Mouse (Mus musculus): Measurements from ENCODE around the gene Asb12. TPM values are rescaled to one million over a fixed set of nuclear protein-coding genes. Genes with fewer than 3 reads are reported as not detected.
"Not testable (repeated sequence)": the region's sequence is repeated elsewhere in the genome, so short reads cannot be mapped to it uniquely, and the experiment has no call there.

The Asb12 gene
- polyA plus RNA-seq (2014; fragmentation: Nextera tagmentation; extraction: Ambion mirVana): 0.33 and 0.75 TPM in 2 replicates

- DNase-seq (ENCODE audit: low spot score) (no peak), ATAC-seq (ENCODE audit: low read depth) (no peak)
- WGBS: 85% methylated on average over 2 of the region's 2 CpGs
- H3K4me2 ChIP-seq (ENCODE audit: low read depth, low read length): no peak within 1 kb of the TSS
- H3K27ac ChIP-seq (replicated peaks; ENCODE audit: low read depth, low read length): no peak within 1 kb of the TSS
- H3K27me3 ChIP-seq (replicated peaks; ENCODE audit: control insufficient read depth, insufficient read depth, low read length): no peaks in the 10 kb centered on the region
- H3K36me3 ChIP-seq (ENCODE audit: control insufficient read depth, insufficient read depth, low read length): no peaks in the 10 kb centered on the region
- H3K4me1 ChIP-seq (ENCODE audit: control insufficient read depth, insufficient read depth, low read length): no peaks in the 10 kb centered on the region
- no peak within 1 kb of the TSS for H3K4me3 ChIP-seq (ENCODE audit: low read depth, low read length)
- H3K9me3 ChIP-seq (ENCODE audit: control insufficient read depth, low read length): no peaks in the 10 kb centered on the region
- H3K9ac ChIP-seq (ENCODE audit: low read depth, low read length): no peak within 1 kb of the TSS
Measured at GRCm38 (mm10) chrX:95557887-95558286, at the start of gene Asb12, which contains the start of gene Pfn5. TSS of gene Asb12 (minus strand) at chrX:95557987. TSS of gene Pfn5 (plus strand) at chrX:95558104.

- no peaks in the 10 kb centered on the region for H3K9me3 ChIP-seq (ENCODE audit: control insufficient read depth, low read length)
- ATAC-seq (ENCODE audit: low read depth): no peak
- H3K4me3 ChIP-seq (ENCODE audit: low read depth, low read length): no peak overlapping the region
- no peak overlapping the region for H3K9ac ChIP-seq (ENCODE audit: low read depth, low read length)
- 65% methylated on average over 5 of the region's 5 CpGs for WGBS
- no peak overlapping the region for H3K27ac ChIP-seq (replicated peaks; ENCODE audit: low read depth, low read length)
- peak; percentile 1 for DNase-seq (ENCODE audit: low spot score)
- H3K27me3 ChIP-seq (replicated peaks; ENCODE audit: control insufficient read depth, insufficient read depth, low read length): no peaks in the 10 kb centered on the region
- H3K4me1 ChIP-seq (ENCODE audit: control insufficient read depth, insufficient read depth, low read length): no peaks in the 10 kb centered on the region
- no peaks in the 10 kb centered on the region for H3K36me3 ChIP-seq (ENCODE audit: control insufficient read depth, insufficient read depth, low read length)
- H3K4me2 ChIP-seq (ENCODE audit: low read depth, low read length): no peak overlapping the region
Measured at GRCm38 (mm10) chrX:95600609-95601008, 42.8 kb upstream of the Asb12 start.

- Histone ChIP-seq H3K27ac (replicated peaks; ENCODE audit: low read depth, low read length) (no peak overlapping the region), H3K9ac (ENCODE audit: low read depth, low read length) (no peak overlapping the region), H3K9me3 (ENCODE audit: control insufficient read depth, low read length) (no peaks in the 10 kb centered on the region), H3K4me3 (ENCODE audit: low read depth, low read length) (no peak overlapping the region), H3K4me2 (ENCODE audit: low read depth, low read length) (no peak overlapping the region), H3K4me1 (ENCODE audit: control insufficient read depth, insufficient read depth, low read length) (no peaks in the 10 kb centered on the region), H3K27me3 (replicated peaks; ENCODE audit: control insufficient read depth, insufficient read depth, low read length) (no peaks in the 10 kb centered on the region), H3K36me3 (ENCODE audit: control insufficient read depth, insufficient read depth, low read length) (no peaks in the 10 kb centered on the region)
- ATAC-seq (ENCODE audit: low read depth) (no peak), DNase-seq (ENCODE audit: low spot score) (no peak)
- WGBS: 63% methylated on average over 4 of the region's 4 CpGs
Measured at GRCm38 (mm10) chrX:95554321-95554720, 3.5 kb downstream of the Asb12 start.

- H3K36me3 ChIP-seq (ENCODE audit: control insufficient read depth, insufficient read depth, low read length); H3K4me1 ChIP-seq (ENCODE audit: control insufficient read depth, insufficient read depth, low read length); H3K9ac ChIP-seq (ENCODE audit: low read depth, low read length); H3K4me3 ChIP-seq (ENCODE audit: low read depth, low read length); DNase-seq (ENCODE audit: low spot score); H3K27ac ChIP-seq (replicated peaks; ENCODE audit: low read depth, low read length); H3K9me3 ChIP-seq (ENCODE audit: control insufficient read depth, low read length); H3K27me3 ChIP-seq (replicated peaks; ENCODE audit: control insufficient read depth, insufficient read depth, low read length); ATAC-seq (ENCODE audit: low read depth); H3K4me2 ChIP-seq (ENCODE audit: low read depth, low read length): not testable (repeated sequence)
- 91% methylated on average over 2 of the region's 2 CpGs for WGBS
Measured at GRCm38 (mm10) chrX:95535493-95535892, 22.3 kb downstream of the Asb12 start.

GRCm38 (mm10) chrX:95525166-95525565, 32.6 kb downstream of the Asb12 start:
- WGBS: 71% methylated on average over 2 of the region's 2 CpGs
- ATAC-seq (ENCODE audit: low read depth): no peak

GRCm38 (mm10) chrX:95523883-95524282, 33.9 kb downstream of the Asb12 start:
- Histone ChIP-seq H3K27me3 (replicated peaks; ENCODE audit: control insufficient read depth, insufficient read depth, low read length) (no peaks in the 10 kb centered on the region; the same call in 1 of the 2 replicates), H3K4me3 (ENCODE audit: low read depth, low read length) (no peak overlapping the region), H3K27ac (replicated peaks; ENCODE audit: low read depth, low read length) (no peak overlapping the region), H3K4me1 (ENCODE audit: control insufficient read depth, insufficient read depth, low read length) (no peaks in the 10 kb centered on the region), H3K9me3 (ENCODE audit: control insufficient read depth, low read length) (no peaks in the 10 kb centered on the region), H3K4me2 (ENCODE audit: low read depth, low read length) (no peak overlapping the region), H3K36me3 (ENCODE audit: control insufficient read depth, insufficient read depth, low read length) (no peaks in the 10 kb centered on the region), H3K9ac (ENCODE audit: low read depth, low read length) (no peak overlapping the region)
- DNase-seq (ENCODE audit: low spot score): no peak
- ATAC-seq (ENCODE audit: low read depth): no peak

More at GRCm38 (mm10) chrX:95525166-95525565, 32.6 kb downstream of the Asb12 start:
- H3K27me3 ChIP-seq (replicated peaks; ENCODE audit: control insufficient read depth, insufficient read depth, low read length): no peaks in the 10 kb centered on the region; the same call in 1 of the 2 replicates
- no peak overlapping the region for H3K4me3 ChIP-seq (ENCODE audit: low read depth, low read length)
- H3K4me1 ChIP-seq (ENCODE audit: control insufficient read depth, insufficient read depth, low read length): no peaks in the 10 kb centered on the region
- H3K4me2 ChIP-seq (ENCODE audit: low read depth, low read length): no peak overlapping the region
- no peak for DNase-seq (ENCODE audit: low spot score)
- H3K9ac ChIP-seq (ENCODE audit: low read depth, low read length): no peak overlapping the region
- no peaks in the 10 kb centered on the region for H3K9me3 ChIP-seq (ENCODE audit: control insufficient read depth, low read length)
- no peaks in the 10 kb centered on the region for H3K36me3 ChIP-seq (ENCODE audit: control insufficient read depth, insufficient read depth, low read length)
- no peak overlapping the region for H3K27ac ChIP-seq (replicated peaks; ENCODE audit: low read depth, low read length)

GRCm38 (mm10) chrX:95457166-95457565, 100.6 kb downstream of the Asb12 start:
- DNase-seq (ENCODE audit: low spot score): no peak
- no peaks in the 10 kb centered on the region for H3K4me1 ChIP-seq (ENCODE audit: control insufficient read depth, insufficient read depth, low read length)
- ATAC-seq (ENCODE audit: low read depth): no peak

GRCm38 (mm10) chrX:95445866-95446265, 111.9 kb downstream of the Asb12 start:
- Histone ChIP-seq H3K9me3 (ENCODE audit: control insufficient read depth, low read length) (no peaks in the 10 kb centered on the region), H3K4me3 (ENCODE audit: low read depth, low read length) (no peak overlapping the region), H3K4me2 (ENCODE audit: low read depth, low read length) (no peak overlapping the region), H3K27ac (replicated peaks; ENCODE audit: low read depth, low read length) (no peak overlapping the region), H3K27me3 (replicated peaks; ENCODE audit: control insufficient read depth, insufficient read depth, low read length) (no peaks in the 10 kb centered on the region), H3K36me3 (ENCODE audit: control insufficient read depth, insufficient read depth, low read length) (no peaks in the 10 kb centered on the region), H3K4me1 (ENCODE audit: control insufficient read depth, insufficient read depth, low read length) (0 out of 2 replicates have a peak, but pooled peaks cover 2% of the 10 kb centered on the region), H3K9ac (ENCODE audit: low read depth, low read length) (no peak overlapping the region)
- ATAC-seq (ENCODE audit: low read depth) (peak; percentile 13; the same call in 1 of the 2 replicates), DNase-seq (ENCODE audit: low spot score) (peak; percentile 81)
- WGBS: 58% methylated on average over 2 of the region's 2 CpGs

More at GRCm38 (mm10) chrX:95457166-95457565, 100.6 kb downstream of the Asb12 start:
- Histone ChIP-seq H3K4me3 (ENCODE audit: low read depth, low read length) (no peak overlapping the region), H3K9ac (ENCODE audit: low read depth, low read length) (no peak overlapping the region), H3K27me3 (replicated peaks; ENCODE audit: control insufficient read depth, insufficient read depth, low read length) (no peaks in the 10 kb centered on the region), H3K9me3 (ENCODE audit: control insufficient read depth, low read length) (no peaks in the 10 kb centered on the region), H3K4me2 (ENCODE audit: low read depth, low read length) (no peak overlapping the region), H3K36me3 (ENCODE audit: control insufficient read depth, insufficient read depth, low read length) (no peaks in the 10 kb centered on the region), H3K27ac (replicated peaks; ENCODE audit: low read depth, low read length) (no peak overlapping the region)
- 52% methylated on average over 3 of the region's 3 CpGs for WGBS

GRCm38 (mm10) chrX:95445141-95445540, 112.6 kb downstream of the Asb12 start:
- peak overlapping the region; percentile 60 for H3K4me2 ChIP-seq (ENCODE audit: low read depth, low read length)
- 0 out of 2 replicates have a peak, but pooled peaks cover 2% of the 10 kb centered on the region for H3K4me1 ChIP-seq (ENCODE audit: control insufficient read depth, insufficient read depth, low read length)
- ATAC-seq (ENCODE audit: low read depth): no peak
- peak overlapping the region; percentile 35; the same call in 1 of the 2 replicates for H3K9ac ChIP-seq (ENCODE audit: low read depth, low read length)
- no peak for DNase-seq (ENCODE audit: low spot score)
- no peaks in the 10 kb centered on the region for H3K36me3 ChIP-seq (ENCODE audit: control insufficient read depth, insufficient read depth, low read length)
- peak overlapping the region; percentile 67 for H3K27ac ChIP-seq (replicated peaks; ENCODE audit: low read depth, low read length)
- no peaks in the 10 kb centered on the region for H3K9me3 ChIP-seq (ENCODE audit: control insufficient read depth, low read length)
- no peaks in the 10 kb centered on the region for H3K27me3 ChIP-seq (replicated peaks; ENCODE audit: control insufficient read depth, insufficient read depth, low read length)
- peak overlapping the region; percentile 52 for H3K4me3 ChIP-seq (ENCODE audit: low read depth, low read length)
- WGBS: 40% methylated on average over 2 of the region's 3 CpGs
